Mouse (Mus musculus): Measurements from ENCODE around the gene Meis1.

GRCm38 (mm10) chr11:19005913-19006693, 12.7 kb downstream of the Meis1 start:
- no peak for TF ChIP-seq POLR2A (IDR thresholded peaks at IDR 0.05; ENCODE audit: low read depth, low read length)
- TF ChIP-seq CTCF (IDR thresholded peaks at IDR 0.05; ENCODE audit: extremely low read depth, insufficient read depth, insufficient read length, insufficient replicate concordance) = no peak
